Mouse (Mus musculus) limb, embryonic 12.5 days (tissue): Measurements from ENCODE around the gene Nbr1. TPM values are rescaled to one million over a fixed set of nuclear protein-coding genes. Genes with fewer than 3 reads are reported as not detected.
A peak's percentile ranks its signal among the peaks of the same experiment; 100 is the strongest.
"Not testable (repeated sequence)": the region's sequence is repeated elsewhere in the genome, so short reads cannot be mapped to it uniquely, and the experiment has no call there.

Experiments used
- ATAC-seq: fragments of 200-750 bp; cut with Nextera tagmentation; 2 replicates; pipeline ENCODE4 v1.8.0; 2017; ENCODE audit warnings: low read depth, moderate TSS enrichment; ENCODE audit not compliant: insufficient number of reproducible peaks, insufficient read depth, low FRiP score, low TSS enrichment
- H3K27ac ChIP-seq: fragments of 300-500 bp; sonication (generic); 2 replicates; pipeline ENCODE4 v1.5.1; 2016; ENCODE audit warnings: mild to moderate bottlenecking, moderate library complexity
- H3K27me3 ChIP-seq: fragments of 300-500 bp; sonication (generic); 2 replicates; pipeline ENCODE4 v1.6.1; 2016; ENCODE audit warnings: mild to moderate bottlenecking, moderate library complexity
- H3K36me3 ChIP-seq: fragments of 300-500 bp; sonication (generic); 2 replicates; pipeline ENCODE4 v1.6.1; 2016; ENCODE audit warnings: mild to moderate bottlenecking, moderate library complexity
- H3K4me1 ChIP-seq: fragments of 300-500 bp; sonication (generic); replicated peaks from 2 replicates; pipeline ENCODE4 v1.6.1; 2016
- H3K4me2 ChIP-seq: fragments of 300-500 bp; sonication (generic); 2 replicates; pipeline ENCODE4 v1.6.1; 2016; ENCODE audit warnings: mild to moderate bottlenecking, moderate library complexity
- H3K4me3 ChIP-seq: fragments of 300-500 bp; sonication (generic); replicated peaks from 2 replicates; pipeline ENCODE4 v1.5.1; 2016; ENCODE audit warnings: mild to moderate bottlenecking
- H3K9ac ChIP-seq: fragments of 300-500 bp; sonication (generic); replicated peaks from 2 replicates; pipeline ENCODE4 v1.6.1; 2016; ENCODE audit warnings: mild to moderate bottlenecking, moderate library complexity
- H3K9me3 ChIP-seq: fragments of 300-500 bp; sonication (generic); 2 replicates; pipeline ENCODE4 v1.6.1; 2016; ENCODE audit warnings: mild to moderate bottlenecking, moderate library complexity
- WGBS: fragments of 180-500 bp; shearing (Covaris S2); methylation state at CpG from one replicate; pipeline ENCODE4 v1.1.7; 2016; 5-methylcytosine and 5-hydroxymethylcytosine counted together
- polyA plus RNA-seq: library from polyadenylated mRNA; unstranded; fragments of >200 nt; fragmentation: Nextera tagmentation; extraction: Ambion mirVana; gene quantifications from 2 replicates; pipeline ENCODE4 v1.2.1, GENCODE M21; 2016

Gene Nbr1
- polyA plus RNA-seq, 1 experiment from 2014 or later = 83.8 TPM

DNA sequence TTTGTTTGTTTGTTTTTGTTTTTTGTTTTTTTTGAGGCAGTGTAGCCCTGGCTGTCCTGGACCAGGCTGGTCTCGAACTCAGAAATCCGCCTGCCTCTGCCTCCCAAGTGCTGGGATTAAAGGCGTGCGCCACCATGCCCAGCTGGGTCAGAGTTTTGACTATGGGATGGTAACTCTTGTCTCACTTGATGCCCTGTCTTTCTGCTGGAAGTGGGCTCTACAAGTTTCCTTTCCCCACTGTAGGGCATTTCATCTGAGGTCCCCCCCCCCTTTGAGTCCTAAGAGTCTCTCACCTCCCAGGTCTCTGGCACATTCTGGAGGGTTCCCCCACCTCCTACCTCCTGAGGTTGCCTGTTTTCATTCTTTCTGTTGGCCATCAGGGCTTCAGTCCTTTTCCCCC lies 55.2 kb downstream of the Nbr1 start:
- not testable (repeated sequence) for H3K27me3 ChIP-seq, H3K4me2 ChIP-seq, H3K4me3 ChIP-seq, H3K9ac ChIP-seq, H3K27ac ChIP-seq, H3K36me3 ChIP-seq, H3K9me3 ChIP-seq, ATAC-seq
- peaks cover 10% of the 10 kb centered on the region for H3K4me1 ChIP-seq
- 96% methylated on average over 4 of the region's 4 CpGs for WGBS

DNA sequence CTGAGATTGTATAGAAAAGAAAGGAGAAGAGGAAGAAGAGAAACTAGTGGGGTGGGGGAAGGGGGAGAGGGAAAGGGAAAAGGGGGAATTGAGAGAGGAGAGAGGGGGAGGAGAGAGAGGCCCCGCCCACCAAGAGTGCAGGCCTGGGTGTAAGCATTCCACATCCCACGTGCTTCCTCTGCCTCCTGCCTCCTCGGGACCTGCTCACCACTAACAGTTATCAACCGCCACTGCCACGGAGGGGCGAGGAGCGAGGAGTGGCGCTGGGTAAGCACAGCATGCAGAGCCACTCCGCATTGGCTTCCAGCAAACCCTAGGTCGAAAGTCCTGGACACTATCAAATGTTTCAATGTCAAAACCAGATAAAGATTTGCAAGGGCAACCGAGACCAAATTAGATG lies 58.5 kb downstream of the Nbr1 start:
- no peak overlapping the region for H3K9ac ChIP-seq
- H3K4me1 ChIP-seq = peaks cover 6% of the 10 kb centered on the region
- no peaks in the 10 kb centered on the region for H3K36me3 ChIP-seq
- no peak overlapping the region for H3K4me3 ChIP-seq
- WGBS = 36% methylated on average over 11 of the region's 11 CpGs
- H3K27me3 ChIP-seq = no peaks in the 10 kb centered on the region
- ATAC-seq = no peak
- no peaks in the 10 kb centered on the region for H3K9me3 ChIP-seq
- H3K4me2 ChIP-seq = no peak overlapping the region
- H3K27ac ChIP-seq = no peak overlapping the region

DNA sequence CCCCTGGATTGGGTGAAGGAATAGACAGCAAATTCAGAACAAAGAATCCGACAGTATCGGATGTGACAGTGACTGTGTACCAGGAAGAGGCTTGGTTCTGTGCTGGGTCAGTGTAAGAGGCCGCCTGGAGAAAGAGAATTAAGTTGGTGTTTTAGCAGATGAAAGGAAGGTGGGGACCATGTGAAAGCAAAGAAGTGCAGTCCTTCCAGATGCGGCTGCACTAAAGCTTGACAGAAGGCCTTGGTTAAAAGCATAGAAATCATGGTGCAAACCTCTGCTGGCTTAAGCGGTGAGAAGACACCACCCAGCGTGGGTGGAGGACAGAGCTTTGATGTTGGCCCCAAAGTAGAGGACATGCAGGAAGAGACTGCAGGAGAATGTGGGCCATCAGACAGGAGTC lies 61.6 kb downstream of the Nbr1 start:
- no peak overlapping the region for H3K9ac ChIP-seq
- no peaks in the 10 kb centered on the region for H3K36me3 ChIP-seq
- 71% methylated on average over 6 of the region's 6 CpGs for WGBS
- H3K4me2 ChIP-seq = no peak overlapping the region
- H3K4me1 ChIP-seq = peaks cover 23% of the 10 kb centered on the region
- H3K27me3 ChIP-seq = no peaks in the 10 kb centered on the region
- H3K27ac ChIP-seq = no peak overlapping the region
- ATAC-seq = no peak
- H3K4me3 ChIP-seq = no peak overlapping the region
- no peaks in the 10 kb centered on the region for H3K9me3 ChIP-seq

DNA sequence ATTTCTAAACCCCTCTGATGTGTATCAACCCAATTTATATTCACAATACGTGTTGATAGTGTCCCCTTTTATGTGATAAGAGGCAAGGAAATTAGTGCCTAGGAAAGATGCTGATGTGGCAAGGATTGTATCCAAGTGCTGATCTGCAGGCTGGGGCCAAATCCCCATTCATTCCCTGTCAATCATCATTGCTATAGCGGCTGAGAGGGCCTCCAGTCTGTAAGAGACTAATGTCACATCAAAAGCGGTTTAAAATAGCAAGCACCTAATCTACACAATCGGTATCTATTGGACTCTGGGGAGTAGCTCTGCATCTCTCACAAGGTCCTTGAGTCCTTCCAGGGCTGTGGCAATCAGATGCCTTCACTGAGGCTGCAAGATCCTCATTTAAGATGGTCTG lies 62.2 kb downstream of the Nbr1 start:
- H3K9me3 ChIP-seq = no peaks in the 10 kb centered on the region
- H3K36me3 ChIP-seq = no peaks in the 10 kb centered on the region
- H3K4me2 ChIP-seq = no peak overlapping the region
- no peaks in the 10 kb centered on the region for H3K27me3 ChIP-seq
- no peak overlapping the region for H3K4me3 ChIP-seq
- H3K9ac ChIP-seq = no peak overlapping the region
- H3K27ac ChIP-seq = no peak overlapping the region
- peaks cover 23% of the 10 kb centered on the region for H3K4me1 ChIP-seq
- 78% methylated on average over 4 of the region's 4 CpGs for WGBS
- ATAC-seq = no peak

DNA sequence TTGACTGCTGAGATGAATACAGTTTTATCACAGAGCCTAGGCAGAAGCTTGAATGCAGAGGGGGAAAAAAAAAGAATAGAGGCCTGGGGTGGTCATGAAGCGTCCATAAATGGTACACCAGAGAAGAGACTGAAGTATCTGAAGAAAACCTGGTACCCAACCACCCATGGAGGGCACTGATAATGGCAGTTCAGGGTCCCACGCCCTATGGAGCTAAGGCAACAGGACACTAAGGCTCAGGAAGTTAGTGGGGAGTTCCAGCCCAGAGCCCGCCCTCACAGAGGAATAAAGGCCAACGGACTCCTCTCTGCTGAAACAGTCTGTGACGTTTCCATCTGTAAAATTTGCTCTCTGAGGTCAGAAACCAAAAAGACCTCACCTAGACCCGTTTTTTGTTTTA lies 63.4 kb downstream of the Nbr1 start:
- peaks cover 22% of the 10 kb centered on the region for H3K4me1 ChIP-seq
- H3K27me3 ChIP-seq = no peaks in the 10 kb centered on the region
- H3K4me2 ChIP-seq = no peak overlapping the region
- H3K9ac ChIP-seq = no peak overlapping the region
- no peak for ATAC-seq
- no peak overlapping the region for H3K27ac ChIP-seq
- no peaks in the 10 kb centered on the region for H3K9me3 ChIP-seq
- WGBS = 78% methylated on average over 6 of the region's 6 CpGs
- H3K4me3 ChIP-seq = no peak overlapping the region
- no peaks in the 10 kb centered on the region for H3K36me3 ChIP-seq

DNA sequence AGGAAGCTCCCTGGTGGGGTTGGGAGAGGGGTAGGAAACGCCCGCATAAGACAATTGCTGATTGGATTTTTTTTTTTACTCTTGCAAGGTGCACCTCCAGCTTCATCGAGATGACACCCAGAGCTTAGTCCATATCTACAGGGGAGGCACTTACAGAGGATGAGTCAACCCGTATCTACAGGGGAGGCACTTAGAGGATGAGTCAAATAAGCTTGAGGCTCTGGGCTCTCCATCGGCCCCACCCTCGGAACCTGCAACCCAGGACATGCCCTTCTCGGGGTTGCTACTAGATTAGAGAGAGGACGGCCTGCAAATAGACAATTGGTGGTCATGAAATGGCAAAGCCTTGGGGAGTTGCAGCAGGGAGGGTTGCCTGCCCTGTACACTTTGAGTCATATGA lies 64.2 kb downstream of the Nbr1 start:
- no peak overlapping the region for H3K4me3 ChIP-seq
- no peak overlapping the region for H3K4me2 ChIP-seq
- H3K9me3 ChIP-seq = no peaks in the 10 kb centered on the region
- H3K27me3 ChIP-seq = no peaks in the 10 kb centered on the region
- no peak overlapping the region for H3K9ac ChIP-seq
- H3K27ac ChIP-seq = no peak overlapping the region
- no peaks in the 10 kb centered on the region for H3K36me3 ChIP-seq
- ATAC-seq = no peak
- H3K4me1 ChIP-seq = peaks cover 17% of the 10 kb centered on the region
- WGBS = 90% methylated on average over 8 of the region's 8 CpGs

DNA sequence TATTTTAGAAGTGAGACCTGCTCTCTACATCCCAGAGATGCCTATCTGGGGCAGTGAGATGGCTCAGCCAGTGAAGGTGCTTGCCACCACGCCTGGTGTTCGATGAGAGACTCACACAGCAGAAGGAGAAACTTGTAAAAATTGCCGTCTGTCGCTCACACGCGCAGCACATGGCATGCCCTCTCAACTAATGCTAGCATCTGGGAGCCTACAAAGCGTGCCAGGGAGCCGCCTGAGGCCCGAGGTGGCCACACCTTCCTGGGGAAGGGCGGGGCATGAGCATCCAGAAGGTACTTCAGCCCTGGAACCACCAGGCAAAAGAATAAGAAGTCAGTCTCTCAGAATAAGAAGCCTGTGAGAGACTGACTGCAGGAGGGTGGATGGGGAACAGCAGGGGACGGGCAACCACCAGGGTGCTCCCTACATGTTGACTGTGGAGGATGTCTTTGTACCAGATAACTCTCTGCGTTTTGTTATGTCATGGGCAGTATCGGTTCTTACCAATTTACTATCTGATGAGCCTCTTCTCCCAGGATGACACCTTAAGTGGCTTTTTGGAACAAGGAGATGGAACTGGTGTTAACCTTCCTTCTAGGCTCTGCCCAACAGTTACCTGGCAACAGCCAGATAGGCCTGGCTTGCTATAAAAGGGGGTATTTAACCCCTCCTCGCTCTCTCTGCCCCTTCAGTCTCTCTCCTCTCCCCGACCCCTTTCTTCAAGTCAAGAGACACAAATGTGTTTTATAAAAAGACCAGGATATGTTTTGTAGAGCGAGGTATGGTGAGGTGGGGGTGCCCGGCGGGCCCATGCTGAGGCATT lies 65.2 kb downstream of the Nbr1 start:
- Histone ChIP-seq H3K27ac (no peak overlapping the region), H3K4me3 (0 out of 2 replicates have a peak overlapping the region, but pooled peaks have one; percentile 8), H3K9me3 (no peaks in the 10 kb centered on the region), H3K4me1 (peaks cover 17% of the 10 kb centered on the region), H3K9ac (peak overlapping the region; percentile 19; the same call in 1 of the 2 replicates), H3K36me3 (no peaks in the 10 kb centered on the region), H3K27me3 (no peaks in the 10 kb centered on the region), H3K4me2 (peak overlapping the region; percentile 37)
- WGBS = 22% methylated on average over 18 of the region's 18 CpGs
- no peak for ATAC-seq

DNA sequence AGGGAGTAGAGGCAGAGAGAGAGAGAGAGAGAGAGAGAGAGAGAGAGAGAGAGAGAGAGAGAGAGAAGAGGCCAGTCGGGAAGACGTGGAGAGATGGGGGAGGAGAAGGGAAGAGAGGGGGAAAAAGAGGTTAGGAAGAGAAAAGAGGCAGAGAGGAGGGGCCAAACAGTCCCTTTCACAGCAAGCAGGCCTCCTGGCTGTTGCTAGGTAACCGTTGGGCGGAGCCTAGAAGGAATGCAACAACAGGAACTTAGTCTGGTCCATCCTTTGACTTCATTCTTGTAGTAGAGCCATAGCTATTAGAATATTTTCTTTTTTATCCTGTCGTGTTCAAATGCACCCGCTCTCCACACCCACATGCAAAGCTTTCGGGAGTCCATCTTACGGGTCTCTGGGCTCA lies 65.9 kb downstream of the Nbr1 start:
- no peaks in the 10 kb centered on the region for H3K36me3 ChIP-seq
- no peak overlapping the region for H3K9ac ChIP-seq
- 0 out of 2 replicates have a peak overlapping the region, but pooled peaks have one; percentile 8 for H3K4me3 ChIP-seq
- peak overlapping the region; percentile 31; the same call in 1 of the 2 replicates for H3K27ac ChIP-seq
- peaks cover 17% of the 10 kb centered on the region for H3K4me1 ChIP-seq
- peak; percentile 74; the same call in 1 of the 2 replicates for ATAC-seq
- H3K9me3 ChIP-seq = no peaks in the 10 kb centered on the region
- 12% methylated on average over 8 of the region's 8 CpGs for WGBS
- H3K4me2 ChIP-seq = peak overlapping the region; percentile 37
- no peaks in the 10 kb centered on the region for H3K27me3 ChIP-seq

DNA sequence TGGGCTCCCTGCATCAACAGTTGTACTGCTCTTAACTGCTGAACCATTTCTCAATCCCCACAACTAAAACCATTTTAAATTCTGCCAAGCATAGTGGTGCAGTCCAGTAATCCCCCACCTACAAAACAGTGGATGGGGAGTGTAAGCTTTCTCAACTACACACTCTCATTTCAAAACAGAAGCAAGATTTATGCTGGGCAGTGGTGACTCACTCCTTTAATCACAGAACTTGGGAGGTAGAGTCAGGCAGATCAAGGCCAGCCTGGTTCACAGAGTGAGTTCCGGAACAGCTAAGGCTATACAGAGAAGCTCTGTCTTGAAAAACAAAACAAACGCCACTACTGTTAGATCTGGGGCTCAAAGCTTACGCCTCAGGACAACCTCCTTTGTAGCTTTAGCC lies 66.6 kb downstream of the Nbr1 start:
- 85% methylated on average over 3 of the region's 3 CpGs for WGBS
- Histone ChIP-seq H3K36me3 (no peaks in the 10 kb centered on the region), H3K4me1 (peaks cover 17% of the 10 kb centered on the region), H3K27me3 (no peaks in the 10 kb centered on the region), H3K9me3 (no peaks in the 10 kb centered on the region), H3K4me2 (0 out of 2 replicates have a peak overlapping the region, but pooled peaks have one; percentile 37), H3K9ac (no peak overlapping the region), H3K27ac (peak overlapping the region; percentile 31; the same call in 1 of the 2 replicates), H3K4me3 (no peak overlapping the region)
- no peak for ATAC-seq

DNA sequence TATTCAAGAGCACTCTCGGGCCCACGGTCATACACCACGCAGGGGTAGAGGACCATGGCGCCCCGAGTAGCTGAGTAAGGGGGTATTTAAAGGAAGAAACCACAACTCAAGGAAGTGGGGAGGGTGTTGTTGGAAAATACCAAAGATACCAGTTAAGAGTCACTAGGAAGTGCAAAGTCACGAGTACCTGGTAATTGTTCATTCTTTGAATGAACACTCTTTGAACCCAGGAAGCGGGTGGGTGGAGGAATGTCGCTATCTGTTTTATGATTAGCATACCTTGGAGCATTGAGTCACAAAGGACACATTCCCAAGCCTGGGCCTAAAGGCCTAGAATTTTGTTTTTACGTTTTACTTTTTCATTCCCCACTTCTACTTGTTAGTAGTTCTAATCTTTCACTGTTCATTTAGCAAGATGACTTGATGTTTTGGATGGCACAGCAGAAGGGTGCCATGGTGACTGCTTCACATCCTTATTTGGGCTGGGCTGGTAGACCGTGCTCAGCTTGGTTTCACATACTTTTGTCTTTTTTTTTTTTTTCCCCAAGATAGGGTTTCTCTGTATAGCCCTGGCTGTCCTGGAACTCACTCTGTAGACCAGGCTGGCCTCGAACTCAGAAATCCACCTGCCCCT lies 68.2 kb downstream of the Nbr1 start:
- not testable (repeated sequence) for ATAC-seq, H3K4me2 ChIP-seq, H3K4me3 ChIP-seq, H3K36me3 ChIP-seq, H3K27me3 ChIP-seq, H3K9ac ChIP-seq, H3K27ac ChIP-seq, H3K9me3 ChIP-seq
- H3K4me1 ChIP-seq = peaks cover 17% of the 10 kb centered on the region
- WGBS = 85% methylated on average over 11 of the region's 11 CpGs

DNA sequence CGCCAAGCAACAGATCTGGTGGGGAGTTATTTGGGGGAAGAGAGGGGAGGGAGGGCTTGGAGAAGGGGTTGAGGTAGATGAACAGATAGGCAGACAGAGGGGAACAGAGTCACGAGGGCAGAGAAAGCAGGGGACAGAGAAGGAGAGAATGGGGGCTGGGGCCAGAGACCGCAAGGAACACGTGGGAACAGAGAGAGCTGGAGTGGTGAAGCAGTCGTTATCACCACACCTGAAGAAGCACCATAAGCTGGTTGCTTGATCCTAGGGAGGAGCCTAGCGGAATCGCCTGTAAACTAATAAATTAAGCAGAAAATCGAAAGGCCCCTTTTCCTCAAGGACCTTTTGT lies 74.7 kb downstream of the Nbr1 start:
- Histone ChIP-seq H3K4me1 (0 out of 2 replicates have a peak, but pooled peaks cover 2% of the 10 kb centered on the region), H3K27ac (peak overlapping the region; percentile 99), H3K9me3 (no peaks in the 10 kb centered on the region), H3K36me3 (no peaks in the 10 kb centered on the region), H3K9ac (peak overlapping the region; percentile 59), H3K4me2 (peak overlapping the region; percentile 56), H3K27me3 (no peaks in the 10 kb centered on the region), H3K4me3 (peak overlapping the region; percentile 35)
- WGBS = 3% methylated on average over 8 of the region's 8 CpGs
- ATAC-seq = no peak
